Mouse (Mus musculus) cerebellum, postnatal 4 days (tissue): ENCODE measurements at regions not wholly inside any gene's neighbourhood (a gene's known extent, or its start where the extent isn't known, plus 50 kb on each side); places are given as distances from the start of the nearest gene placed in this dataset.

Experiments
- DNase-seq, 2 experiments: peaks; one replicate each; pipeline ENCODE4 v3.0.0; 2022; ENCODE audit warnings: low spot score in 2 of 2, mixed read lengths in 1 of 2

GRCm38 (mm10) chr8:10869866-10870265, 138.4 kb downstream of the Irs2 start:
- no peak for DNase-seq

GRCm38 (mm10) chr8:10866696-10867395, 141.4 kb downstream of the Irs2 start:
- no peak for DNase-seq

- DNase-seq = no peak
Measured at GRCm38 (mm10) chr8:10865941-10866513, 142.2 kb downstream of the Irs2 start.

GRCm38 (mm10) chr8:10865415-10865821, 142.8 kb downstream of the Irs2 start:
- DNase-seq = no peak

- DNase-seq = no peak
Measured at GRCm38 (mm10) chr8:10862442-10862841, 145.8 kb downstream of the Irs2 start.

- no peak for DNase-seq
Measured at GRCm38 (mm10) chr8:10860810-10861209, 147.4 kb downstream of the Irs2 start.

- no peak for DNase-seq
Measured at GRCm38 (mm10) chr8:10857874-10858273, 150.4 kb downstream of the Irs2 start.

- no peak for DNase-seq
Measured at GRCm38 (mm10) chr8:10856996-10857720, 151.1 kb downstream of the Irs2 start.

- no peak for DNase-seq
Measured at GRCm38 (mm10) chr8:10855696-10856095, 152.6 kb downstream of the Irs2 start.

- DNase-seq = no peak
Measured at GRCm38 (mm10) chr8:10855131-10855530, 153.1 kb downstream of the Irs2 start.

- no peak for DNase-seq
Measured at GRCm38 (mm10) chr8:10854600-10854999, 153.7 kb downstream of the Irs2 start.

- no peak for DNase-seq
Measured at GRCm38 (mm10) chr8:10853901-10854300, 154.4 kb downstream of the Irs2 start.

- no peak for DNase-seq
Measured at GRCm38 (mm10) chr8:10849916-10850315, 158.3 kb downstream of the Irs2 start.

GRCm38 (mm10) chr8:10845607-10846006, 162.7 kb downstream of the Irs2 start:
- no peak for DNase-seq

- DNase-seq = no peak
Measured at GRCm38 (mm10) chr8:10840853-10841531, 167.3 kb downstream of the Irs2 start.

GRCm38 (mm10) chr8:10840044-10840443, 168.2 kb downstream of the Irs2 start:
- no peak for DNase-seq

GRCm38 (mm10) chr8:10835054-10835453, 173.2 kb downstream of the Irs2 start:
- no peak for DNase-seq

- DNase-seq = no peak
Measured at GRCm38 (mm10) chr8:10831864-10832263, 176.4 kb downstream of the Irs2 start.

GRCm38 (mm10) chr8:10831277-10831676, 177.0 kb downstream of the Irs2 start:
- DNase-seq = no peak

- no peak for DNase-seq
Measured at GRCm38 (mm10) chr8:10830835-10831234, 177.4 kb downstream of the Irs2 start.

- no peak for DNase-seq
Measured at GRCm38 (mm10) chr8:10828580-10828979, 179.7 kb downstream of the Irs2 start.

- no peak for DNase-seq
Measured at GRCm38 (mm10) chr8:10827560-10827959, 180.7 kb downstream of the Irs2 start.
